Mouse (Mus musculus) lung, adult 2 months (tissue): ENCODE measurements around the gene Prex1. TPM values are rescaled to one million over a fixed set of nuclear protein-coding genes. Genes with fewer than 3 reads are reported as not detected.

Experiments
- DNase-seq: peaks from one replicate; pipeline ENCODE4 v3.0.0; 2022
- H3K4me1 ChIP-seq: fragments of 200-500 bp; 2 replicates; pipeline ENCODE4 v1.6.1; 2011; ENCODE audit warnings: low read length; ENCODE audit not compliant: control insufficient read depth, insufficient read depth
- H3K4me3 ChIP-seq: fragments of 200-500 bp; replicated peaks from 2 replicates; pipeline ENCODE3; 2011; ENCODE audit warnings: low read depth, mild to moderate bottlenecking, control low read depth, low read length; ENCODE audit errors: extremely low read depth
- CTCF ChIP-seq: fragments of 200-500 bp; IDR thresholded peaks from 2 replicates; pipeline ENCODE4 v1.5.1; 2011; ENCODE audit warnings: mild to moderate bottlenecking, low read length, control low read depth; ENCODE audit not compliant: insufficient read depth
- POLR2A ChIP-seq: fragments of 200-500 bp; IDR thresholded peaks from 2 replicates; pipeline ENCODE4 v1.6.1; 2011; ENCODE audit warnings: low read depth, mild to moderate bottlenecking, control low read depth, low read length, borderline replicate concordance; ENCODE audit errors: extremely low read depth
- whole genome bisulfite sequencing: fragments of 180-500 bp; shearing (Covaris S2); methylation state at CpG from one replicate; pipeline ENCODE4 v1.1.7; 2018; 5-methylcytosine and 5-hydroxymethylcytosine counted together
- polyA plus RNA-seq: library from polyadenylated mRNA; depleted of rRNA; stranded (reverse); fragments of >200 nt; gene quantifications from 2 replicates; pipeline ENCODE4 v1.2.3, GENCODE M21; 2012; rRNA removed

The Prex1 gene
- polyA plus RNA-seq, 1 experiment: 61.1 TPM

- H3K4me1 ChIP-seq: no peaks in the 10 kb centered on the region
- no peak overlapping the region for H3K4me3 ChIP-seq
- DNase-seq: no peak
- 56% methylated on average over 6 of the region's 6 CpGs for WGBS
- TF ChIP-seq POLR2A (no peak), CTCF (no peak)
Measured at GRCm38 (mm10) chr2:166516818-166517353, 196.7 kb downstream of the Prex1 start.

Other genes with a start within 250 kb of the Prex1 start
- gene Trp53rkb, start 78.7 kb upstream of the Prex1 start, polyA plus RNA-seq: 3.5 TPM in 2 replicates
- gene Arfgef2, start 91.8 kb upstream of the Prex1 start, polyA plus RNA-seq: 16.5 and 20.1 TPM in 2 replicates
- gene Cse1l, start 192.2 kb upstream of the Prex1 start, polyA plus RNA-seq: 7.5 and 12.2 TPM in 2 replicates